Mouse (Mus musculus) hindbrain, embryonic 10.5 days (tissue): ENCODE measurements around the gene Ctns. TPM values are rescaled to one million over a fixed set of nuclear protein-coding genes. Genes with fewer than 3 reads are reported as not detected.

Experiments
- DNase-seq: peaks from one replicate; pipeline ENCODE4 v3.0.0-alpha.2; 2017; ENCODE audit warnings: low spot score
- H3K27ac ChIP-seq: fragments of 300-500 bp; sonication (generic); 2 replicates; pipeline ENCODE4 v1.5.1; 2016; ENCODE audit warnings: mild to moderate bottlenecking, moderate library complexity
- H3K27me3 ChIP-seq: fragments of 300-500 bp; sonication (generic); 2 replicates; pipeline ENCODE4 v1.6.1; 2016; ENCODE audit warnings: mild to moderate bottlenecking; ENCODE audit not compliant: poor library complexity, insufficient read depth, severe bottlenecking
- H3K36me3 ChIP-seq: fragments of 300-500 bp; sonication (generic); 2 replicates; pipeline ENCODE4 v1.6.1; 2016; ENCODE audit warnings: mild to moderate bottlenecking, moderate library complexity
- H3K4me1 ChIP-seq: fragments of 300-500 bp; sonication (generic); replicated peaks from 2 replicates; pipeline ENCODE4 v1.6.1; 2016; ENCODE audit warnings: mild to moderate bottlenecking
- H3K4me3 ChIP-seq: fragments of 300-500 bp; sonication (generic); 2 replicates; pipeline ENCODE4 v1.5.1; 2016; ENCODE audit warnings: mild to moderate bottlenecking, moderate library complexity
- H3K9me3 ChIP-seq: fragments of 300-500 bp; sonication (generic); 2 replicates; pipeline ENCODE4 v1.6.1; 2016; ENCODE audit warnings: mild to moderate bottlenecking, moderate library complexity
- WGBS: fragments of 180-500 bp; shearing (Covaris S2); methylation state at CpG from one replicate; pipeline ENCODE4 v1.1.7; 2016; 5-methylcytosine and 5-hydroxymethylcytosine counted together
- polyA plus RNA-seq: library from polyadenylated mRNA; unstranded; fragments of >200 nt; fragmentation: Nextera tagmentation; extraction: Ambion mirVana; gene quantifications from 2 replicates; pipeline ENCODE4 v1.2.1, GENCODE M21; 2016

Gene Ctns
- polyA plus RNA-seq, 1 experiment from 2014 or later = 19.9 TPM

GRCm38 (mm10) chr11:73159957-73160810, 38.7 kb downstream of the Ctns start, which contains the start of gene P2rx5:
TSS of gene P2rx5 (plus strand) at chr11:73160421.
- Histone ChIP-seq H3K27me3 (peaks cover 38% of the 10 kb centered on the region), H3K9me3 (no peaks in the 10 kb centered on the region), H3K36me3 (no peaks in the 10 kb centered on the region), H3K4me1 (peaks cover 16% of the 10 kb centered on the region), H3K4me3 (peak within 1 kb of the TSS; percentile 55), H3K27ac (no peak within 1 kb of the TSS)
- peak; percentile 52 for DNase-seq
- 2% methylated on average over 49 of the region's 49 CpGs for WGBS

- DNase-seq = no peak
- peaks cover 4% of the 10 kb centered on the region for H3K4me1 ChIP-seq
- no peak overlapping the region for H3K27ac ChIP-seq
- no peaks in the 10 kb centered on the region for H3K36me3 ChIP-seq
- H3K27me3 ChIP-seq = peaks cover 21% of the 10 kb centered on the region
- no peaks in the 10 kb centered on the region for H3K9me3 ChIP-seq
- H3K4me3 ChIP-seq = no peak overlapping the region
- 86% methylated on average over 6 of the region's 6 CpGs for WGBS
Observed at GRCm38 (mm10) chr11:73155071-73155470, 43.8 kb downstream of the Ctns start.

GRCm38 (mm10) chr11:73148209-73148608, 50.6 kb downstream of the Ctns start:
- H3K36me3 ChIP-seq = no peaks in the 10 kb centered on the region
- peaks cover 9% of the 10 kb centered on the region; the same call in 1 of the 2 replicates for H3K4me1 ChIP-seq
- no peak overlapping the region for H3K27ac ChIP-seq
- no peaks in the 10 kb centered on the region for H3K27me3 ChIP-seq
- no peak for DNase-seq
- WGBS = 78% methylated on average over 9 of the region's 9 CpGs
- H3K4me3 ChIP-seq = no peak overlapping the region
- no peaks in the 10 kb centered on the region for H3K9me3 ChIP-seq

DNA sequence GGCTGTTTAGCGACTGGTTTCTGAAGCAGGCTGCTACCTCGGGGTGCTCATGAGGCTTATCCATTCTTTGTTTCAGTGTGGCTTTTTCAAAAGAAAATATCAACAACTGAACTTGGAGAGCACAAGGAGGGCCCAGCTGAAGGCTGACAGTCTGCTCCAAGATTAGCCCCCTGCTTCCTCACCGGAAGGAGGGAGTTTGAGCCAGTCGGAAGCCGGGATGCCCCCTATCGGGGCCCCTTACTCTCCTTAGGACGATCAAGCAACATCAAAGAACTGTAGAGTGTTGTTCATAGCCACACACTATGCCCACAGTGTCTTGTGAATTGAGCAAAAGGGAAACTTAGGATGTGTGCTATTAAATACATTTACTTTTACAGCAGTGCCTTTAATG, 51.9 kb downstream of the Ctns start:
- no peak overlapping the region for H3K4me3 ChIP-seq
- H3K27me3 ChIP-seq = no peaks in the 10 kb centered on the region
- DNase-seq = no peak
- peaks cover 9% of the 10 kb centered on the region; the same call in 1 of the 2 replicates for H3K4me1 ChIP-seq
- H3K27ac ChIP-seq = no peak overlapping the region
- H3K9me3 ChIP-seq = no peaks in the 10 kb centered on the region
- no peaks in the 10 kb centered on the region for H3K36me3 ChIP-seq
- 56% methylated on average over 7 of the region's 7 CpGs for WGBS

GRCm38 (mm10) chr11:73146026-73146974, 52.5 kb downstream of the Ctns start:
- Histone ChIP-seq H3K27ac (no peak overlapping the region), H3K27me3 (no peaks in the 10 kb centered on the region), H3K4me3 (no peak overlapping the region), H3K9me3 (no peaks in the 10 kb centered on the region), H3K36me3 (no peaks in the 10 kb centered on the region), H3K4me1 (peaks cover 9% of the 10 kb centered on the region; the same call in 1 of the 2 replicates)
- WGBS = 63% methylated on average over 11 of the region's 11 CpGs
- DNase-seq = no peak

DNA sequence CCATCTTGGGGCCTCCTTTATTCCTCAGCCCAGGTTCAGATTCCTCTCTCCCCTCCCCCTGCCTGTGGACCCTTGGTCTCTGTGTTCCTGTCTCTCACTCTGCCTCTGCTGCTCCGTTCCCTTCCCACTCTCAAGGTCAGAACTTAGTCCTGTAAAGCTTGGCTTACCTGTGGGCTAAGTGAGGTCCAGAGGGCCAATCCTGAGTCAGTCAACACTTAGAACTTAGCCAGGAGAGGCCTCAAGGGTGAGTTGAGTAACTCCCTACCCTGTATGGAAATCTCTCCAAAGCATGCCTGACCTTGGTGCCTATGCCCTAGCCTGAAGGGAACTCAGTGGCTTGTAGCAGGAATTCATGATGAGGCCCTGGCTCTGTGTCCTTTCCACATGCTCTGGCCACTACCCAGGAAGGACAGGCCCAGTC, 54.6 kb downstream of the Ctns start:
- DNase-seq = no peak
- H3K27me3 ChIP-seq = no peaks in the 10 kb centered on the region
- H3K9me3 ChIP-seq = no peaks in the 10 kb centered on the region
- H3K4me1 ChIP-seq = peaks cover 9% of the 10 kb centered on the region; the same call in 1 of the 2 replicates
- H3K36me3 ChIP-seq = no peaks in the 10 kb centered on the region
- H3K27ac ChIP-seq = no peak overlapping the region
- 82% methylated on average over 1 of the region's 1 CpGs for WGBS
- H3K4me3 ChIP-seq = no peak overlapping the region

DNA sequence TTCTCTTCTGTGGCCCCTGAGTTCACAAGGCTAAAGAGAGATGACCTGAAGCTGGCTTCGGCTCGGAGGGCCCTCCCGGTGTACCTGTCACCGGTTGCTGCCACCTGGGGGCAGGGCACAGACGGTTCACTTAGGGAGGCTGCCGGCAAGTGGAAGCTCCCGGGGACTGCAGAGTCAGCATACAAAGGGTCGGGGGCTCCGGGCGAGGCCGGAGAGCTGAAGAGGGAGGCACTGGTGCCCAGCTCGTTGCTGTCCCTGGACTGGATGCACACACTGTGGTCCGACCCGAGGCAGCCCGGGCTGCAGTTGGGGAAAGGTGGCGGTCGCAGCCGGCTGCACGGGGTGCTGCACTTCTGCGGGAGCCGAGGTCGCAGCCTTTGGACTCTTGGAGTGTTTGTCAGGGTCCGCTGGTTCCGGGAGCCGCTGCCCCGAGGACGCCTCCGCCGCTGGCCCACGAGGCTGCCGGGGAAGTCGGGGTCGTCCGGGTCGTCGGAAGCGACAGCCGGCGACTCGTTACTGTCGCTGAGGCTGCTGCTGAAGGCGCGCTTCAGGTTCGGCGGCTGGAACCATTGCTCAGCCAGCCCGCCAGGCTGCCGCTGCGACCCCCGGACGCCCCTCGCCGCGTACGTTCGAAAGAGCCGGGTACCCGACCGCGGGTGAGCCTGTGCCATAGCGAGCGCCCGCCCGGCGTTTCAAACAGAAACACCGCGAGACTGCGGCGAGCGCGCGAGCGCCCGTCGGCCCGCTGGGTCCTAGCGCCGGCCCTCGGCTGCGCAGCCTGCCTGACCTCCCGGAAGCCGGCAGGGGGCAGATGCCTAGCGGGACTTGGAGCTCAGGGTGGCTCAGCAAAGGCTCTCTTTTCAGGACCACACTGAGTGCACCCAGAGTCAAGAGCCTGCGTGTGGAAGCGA, 61.0 kb downstream of the Ctns start, which contains the start of gene Haspin:
Haspin (minus strand) TSS at position 704 of the 911 bp plus-strand sequence.
- no peaks in the 10 kb centered on the region for H3K27me3 ChIP-seq
- H3K4me3 ChIP-seq = peak within 1 kb of the TSS; percentile 86
- peak; percentile 94 for DNase-seq
- H3K4me1 ChIP-seq = peaks cover 44% of the 10 kb centered on the region
- H3K27ac ChIP-seq = peak within 1 kb of the TSS; percentile 92
- peaks cover 36% of the 10 kb centered on the region for H3K36me3 ChIP-seq
- peaks cover 18% of the 10 kb centered on the region for H3K9me3 ChIP-seq
- under 1% methylated on average over 84 of the region's 84 CpGs for WGBS

DNA sequence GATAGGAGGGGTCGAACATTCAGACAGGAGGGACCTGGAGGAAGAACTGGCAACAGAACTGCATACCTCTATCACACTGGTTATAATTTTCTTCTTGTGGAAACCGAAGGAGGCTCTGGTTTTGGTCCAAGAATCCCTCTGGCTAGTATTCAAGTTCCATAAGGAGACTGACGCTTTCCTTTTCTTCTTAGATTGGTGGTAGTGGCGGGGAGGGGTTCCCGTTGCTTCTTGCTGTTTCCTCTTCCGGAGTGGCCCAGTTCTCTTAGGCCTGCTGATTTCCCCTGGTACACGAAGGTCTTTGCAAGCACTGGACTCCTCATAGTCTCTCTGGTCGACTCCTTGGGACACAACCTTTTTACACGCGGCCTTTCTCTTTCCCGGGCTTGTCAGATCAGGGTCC, 61.7 kb downstream of the Ctns start:
- Histone ChIP-seq H3K4me1 (peaks cover 44% of the 10 kb centered on the region), H3K36me3 (peaks cover 44% of the 10 kb centered on the region), H3K9me3 (peaks cover 24% of the 10 kb centered on the region), H3K27ac (peak overlapping the region; percentile 92), H3K4me3 (peak overlapping the region; percentile 86), H3K27me3 (no peaks in the 10 kb centered on the region)
- 54% methylated on average over 11 of the region's 11 CpGs for WGBS
- no peak for DNase-seq

- peaks cover 44% of the 10 kb centered on the region for H3K4me1 ChIP-seq
- no peak for DNase-seq
- H3K9me3 ChIP-seq = peaks cover 25% of the 10 kb centered on the region
- H3K27ac ChIP-seq = no peak overlapping the region
- no peaks in the 10 kb centered on the region for H3K27me3 ChIP-seq
- peak overlapping the region; percentile 86 for H3K4me3 ChIP-seq
- 95% methylated on average over 6 of the region's 6 CpGs for WGBS
- H3K36me3 ChIP-seq = peaks cover 49% of the 10 kb centered on the region
Observed at GRCm38 (mm10) chr11:73136587-73136986, 62.3 kb downstream of the Ctns start.

DNA sequence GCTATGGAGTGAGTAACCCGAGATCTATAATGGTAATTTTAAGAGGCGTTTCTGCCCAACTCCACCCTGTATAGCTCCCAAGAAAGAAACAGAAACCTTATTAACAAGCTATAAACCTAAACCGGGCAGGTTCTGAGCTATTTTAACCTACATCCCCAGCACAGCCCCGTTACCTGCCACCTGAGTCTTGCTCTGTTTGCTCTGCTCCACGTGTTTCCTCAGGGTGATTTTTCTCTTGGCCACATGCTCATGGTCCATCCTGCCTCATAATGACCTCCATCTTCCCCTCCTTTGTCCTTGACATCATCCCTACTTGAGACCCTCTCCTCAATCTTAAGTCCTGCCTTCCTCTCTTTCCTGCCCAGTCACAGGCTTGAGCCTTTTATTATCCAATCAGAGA, 64.6 kb downstream of the Ctns start:
- WGBS = 89% methylated on average over 5 of the region's 5 CpGs
- Histone ChIP-seq H3K27me3 (no peaks in the 10 kb centered on the region), H3K36me3 (peaks cover 73% of the 10 kb centered on the region), H3K9me3 (peaks cover 25% of the 10 kb centered on the region), H3K27ac (no peak overlapping the region), H3K4me3 (peak overlapping the region; percentile 86), H3K4me1 (peaks cover 44% of the 10 kb centered on the region)
- no peak for DNase-seq
